Mouse (Mus musculus) kidney, adult 2 months (tissue): Measurements from ENCODE around the gene Adat3.
A peak's percentile ranks its signal among the peaks of the same experiment; 100 is the strongest.

Source experiments
- CTCF ChIP-seq: fragments of 200-500 bp; conservative IDR thresholded peaks from 2 replicates; pipeline ENCODE4 v1.5.1; 2011; ENCODE audit warnings: low read depth, mild to moderate bottlenecking, control low read depth, low read length, moderate library complexity, mixed read lengths; ENCODE audit not compliant: insufficient read depth, insufficient read length
- POLR2A ChIP-seq: fragments of 200-500 bp; IDR thresholded peaks from one replicate; pipeline ENCODE4 v1.6.1; 2011; ENCODE audit warnings: low read depth, low read length, control low read depth

DNA sequence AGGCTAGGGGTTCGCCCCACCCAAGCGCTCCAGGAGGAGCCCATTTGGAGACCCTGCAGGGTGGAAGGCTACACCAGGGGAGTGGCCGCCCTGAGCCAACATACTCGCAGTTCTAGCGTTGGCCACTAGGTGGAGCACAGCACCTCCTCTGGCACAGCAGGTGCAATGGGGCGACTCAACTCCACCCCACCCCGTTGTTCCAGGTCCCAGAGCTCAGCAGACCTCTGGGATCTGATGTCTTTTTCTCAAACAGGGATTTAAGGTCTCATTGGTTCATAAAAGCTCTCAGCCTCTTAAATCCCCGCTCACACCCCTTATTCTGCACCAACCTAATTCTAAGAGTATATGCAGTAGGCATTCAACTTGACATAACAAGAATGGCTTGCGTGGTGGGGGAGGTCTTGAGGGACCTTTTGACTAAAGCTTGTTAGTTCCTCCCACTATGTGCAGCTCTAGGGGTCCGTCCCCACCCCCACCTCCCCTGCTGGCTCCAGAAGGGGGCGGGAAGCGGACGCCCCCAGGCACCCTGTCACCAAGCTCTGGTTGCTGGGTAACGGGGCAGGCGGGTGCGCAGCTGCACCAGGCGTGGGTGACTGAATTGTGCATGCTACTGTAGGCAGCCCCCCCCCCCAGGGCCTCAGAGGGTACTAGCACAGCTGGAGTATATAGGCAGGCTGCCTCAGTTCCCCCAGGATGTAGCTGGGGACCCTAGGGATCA, 36.1 kb upstream of the Adat3 start:
- TF ChIP-seq CTCF (peak; percentile 94), POLR2A (no peak)
